Mouse (Mus musculus): Measurements from ENCODE around the gene 4921524J17Rik. TPM values are rescaled to one million over a fixed set of nuclear protein-coding genes. Genes with fewer than 3 reads are reported as not detected.

Gene 4921524J17Rik
- 46.5 and 48.6 TPM in 2 replicates for polyA plus RNA-seq (2015; fragmentation: Nextera tagmentation; extraction: Ambion mirVana)

DNA sequence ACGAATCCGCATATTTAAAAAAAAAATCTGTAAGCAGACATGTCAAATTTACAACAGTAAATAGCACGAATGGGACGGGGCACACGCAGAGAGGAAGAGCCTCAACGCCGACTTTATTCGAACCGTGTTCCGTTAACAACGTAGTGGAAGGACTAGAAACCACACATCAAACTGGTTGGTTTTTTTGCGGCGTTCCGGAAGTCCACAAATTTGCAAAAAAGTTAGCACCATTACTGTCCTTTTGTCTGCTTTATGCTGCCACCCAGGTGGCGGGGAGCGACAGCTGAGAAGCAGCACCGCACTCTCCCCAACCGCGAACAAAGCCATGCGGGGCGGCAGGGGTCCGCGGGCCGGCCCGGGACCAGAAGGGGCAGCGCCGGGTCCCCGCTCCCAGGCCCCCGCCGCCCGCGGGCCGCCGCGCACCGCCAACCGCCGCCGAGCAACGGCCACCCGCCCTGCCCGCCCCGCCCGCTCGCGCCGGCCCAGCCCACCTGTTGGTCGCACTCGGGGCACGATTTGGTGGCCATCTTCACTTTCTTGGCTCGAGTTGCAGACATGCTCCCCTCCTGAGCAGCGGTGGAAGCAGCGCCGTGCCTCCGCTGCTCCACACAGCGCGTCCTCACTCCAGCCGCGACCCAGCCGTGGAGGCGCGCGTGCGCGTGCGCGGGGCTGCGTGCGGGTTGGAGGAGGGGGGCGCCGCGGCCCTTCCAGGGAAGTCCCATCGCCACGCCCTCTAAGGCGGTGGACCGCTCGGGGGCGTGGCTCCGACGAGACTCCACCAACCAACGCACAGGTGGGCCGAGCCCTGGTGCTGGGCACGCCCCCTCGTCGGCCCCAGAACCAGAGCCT is at the start of gene 4921524J17Rik:
4921524J17Rik (minus strand) TSS at position 666 of the 849 bp plus-strand sequence.
- Histone ChIP-seq H3K4me1 (ENCODE audit: control insufficient read depth, insufficient read depth, low read length) (peaks cover 28% of the 10 kb centered on the region), H3K4me2 (ENCODE audit: low read length) (peak within 1 kb of the TSS; percentile 64), H3K9me3 (replicated peaks; ENCODE audit: control insufficient read depth, low read length, poor library complexity, severe bottlenecking) (no peaks in the 10 kb centered on the region), H3K27me3 (ENCODE audit: control insufficient read depth, insufficient read depth, low read depth, low read length) (no peaks in the 10 kb centered on the region), H3K36me3 (ENCODE audit: control insufficient read depth, insufficient read depth, low read length) (no peaks in the 10 kb centered on the region), H3K9ac (ENCODE audit: low read depth, low read length) (peak within 1 kb of the TSS; percentile 83), H3K4me3 (ENCODE audit: low read depth, low read length) (peak within 1 kb of the TSS; percentile 87), H3K27ac (ENCODE audit: low read length) (peak within 1 kb of the TSS; percentile 91)
- ATAC-seq, result peak; percentile 99
- WGBS, result under 1% methylated on average over 78 of the region's 85 CpGs

DNA sequence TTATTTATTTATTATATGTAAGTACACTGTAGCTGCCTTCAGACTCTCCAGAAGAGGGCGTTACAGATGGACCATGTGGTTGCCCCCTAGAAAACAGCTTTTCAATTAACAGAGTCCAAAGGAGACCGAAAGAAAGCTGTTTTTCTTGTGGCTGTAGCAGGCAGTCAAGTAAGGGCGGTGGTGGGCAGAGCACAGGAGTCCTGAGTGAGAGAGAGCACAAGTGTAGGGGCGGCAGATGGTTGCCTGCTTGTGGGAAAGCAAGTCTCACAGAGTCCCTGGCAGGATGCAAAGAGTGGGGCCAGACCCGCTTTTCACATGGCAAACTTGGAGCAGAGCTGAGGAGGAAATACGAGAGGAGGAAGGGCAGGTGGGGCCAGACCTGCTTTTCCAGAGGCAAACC is 49.8 kb upstream of the 4921524J17Rik start:
- Histone ChIP-seq H3K9me3 (replicated peaks; ENCODE audit: control insufficient read depth, low read length, poor library complexity, severe bottlenecking) (no peaks in the 10 kb centered on the region), H3K27me3 (ENCODE audit: control insufficient read depth, insufficient read depth, low read depth, low read length) (no peaks in the 10 kb centered on the region), H3K4me2 (ENCODE audit: low read length) (no peak overlapping the region), H3K4me1 (ENCODE audit: control insufficient read depth, insufficient read depth, low read length) (no peaks in the 10 kb centered on the region), H3K27ac (ENCODE audit: low read length) (no peak overlapping the region), H3K9ac (ENCODE audit: low read depth, low read length) (no peak overlapping the region), H3K36me3 (ENCODE audit: control insufficient read depth, insufficient read depth, low read length) (no peaks in the 10 kb centered on the region), H3K4me3 (ENCODE audit: low read depth, low read length) (no peak overlapping the region)
- WGBS, result 69% methylated on average over 6 of the region's 6 CpGs
- ATAC-seq, result no peak

DNA sequence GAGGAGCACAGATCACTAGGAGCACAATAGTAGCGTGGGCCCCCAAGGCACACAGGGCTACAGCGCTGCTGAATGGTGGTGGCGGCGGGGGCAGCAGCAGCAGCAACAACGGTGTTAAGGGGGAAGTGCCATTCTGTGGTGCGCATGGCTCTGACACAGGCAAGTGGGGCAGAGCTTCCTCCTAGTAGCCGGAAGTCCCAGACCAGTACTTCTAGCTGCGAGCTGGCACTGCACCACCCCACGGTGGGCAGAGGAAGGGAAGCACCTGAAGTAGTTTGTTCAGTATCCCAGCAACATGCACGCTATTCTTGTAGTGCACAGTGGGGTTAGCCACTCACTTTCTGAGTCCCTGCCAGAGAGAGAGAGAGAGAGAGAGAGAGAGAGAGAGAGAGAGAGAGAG is 49.3 kb upstream of the 4921524J17Rik start:
- Histone ChIP-seq H3K4me3 (ENCODE audit: low read depth, low read length) (no peak overlapping the region), H3K4me1 (ENCODE audit: control insufficient read depth, insufficient read depth, low read length) (no peaks in the 10 kb centered on the region), H3K4me2 (ENCODE audit: low read length) (peak overlapping the region; percentile 42), H3K27me3 (ENCODE audit: control insufficient read depth, insufficient read depth, low read depth, low read length) (no peaks in the 10 kb centered on the region), H3K27ac (ENCODE audit: low read length) (no peak overlapping the region), H3K9me3 (replicated peaks; ENCODE audit: control insufficient read depth, low read length, poor library complexity, severe bottlenecking) (no peaks in the 10 kb centered on the region), H3K36me3 (ENCODE audit: control insufficient read depth, insufficient read depth, low read length) (no peaks in the 10 kb centered on the region), H3K9ac (ENCODE audit: low read depth, low read length) (peak overlapping the region; percentile 11; the same call in 1 of the 2 replicates)
- peak; percentile 70; the same call in 1 of the 2 replicates for ATAC-seq
- 29% methylated on average over 10 of the region's 10 CpGs for WGBS

DNA sequence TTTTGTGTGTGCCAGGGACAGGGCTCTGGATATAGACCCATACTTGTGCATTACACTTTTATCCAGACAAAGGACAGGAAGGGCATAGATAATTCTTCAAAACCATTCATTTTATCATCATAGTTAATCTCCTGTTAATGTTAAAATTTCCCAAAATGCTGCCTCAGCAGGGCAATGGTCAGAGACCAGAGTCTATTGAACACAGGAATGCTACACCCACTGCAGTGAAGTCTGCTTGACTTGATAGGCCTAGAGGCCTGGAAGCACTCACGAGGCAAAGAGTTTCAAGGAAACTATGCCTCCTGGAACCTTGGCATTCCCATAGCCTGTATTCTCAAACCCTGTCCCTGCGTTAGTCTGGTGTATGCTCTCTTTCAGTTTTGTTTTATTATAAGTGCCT is 47.1 kb upstream of the 4921524J17Rik start:
- no peaks in the 10 kb centered on the region for H3K36me3 ChIP-seq (ENCODE audit: control insufficient read depth, insufficient read depth, low read length)
- no peak overlapping the region for H3K4me2 ChIP-seq (ENCODE audit: low read length)
- H3K4me3 ChIP-seq (ENCODE audit: low read depth, low read length), result no peak overlapping the region
- H3K9me3 ChIP-seq (replicated peaks; ENCODE audit: control insufficient read depth, low read length, poor library complexity, severe bottlenecking), result no peaks in the 10 kb centered on the region
- ATAC-seq, result no peak
- no peaks in the 10 kb centered on the region for H3K4me1 ChIP-seq (ENCODE audit: control insufficient read depth, insufficient read depth, low read length)
- H3K27ac ChIP-seq (ENCODE audit: low read length), result no peak overlapping the region
- H3K9ac ChIP-seq (ENCODE audit: low read depth, low read length), result no peak overlapping the region
- no peaks in the 10 kb centered on the region for H3K27me3 ChIP-seq (ENCODE audit: control insufficient read depth, insufficient read depth, low read depth, low read length)
- WGBS, result 88% methylated on average over 2 of the region's 2 CpGs

DNA sequence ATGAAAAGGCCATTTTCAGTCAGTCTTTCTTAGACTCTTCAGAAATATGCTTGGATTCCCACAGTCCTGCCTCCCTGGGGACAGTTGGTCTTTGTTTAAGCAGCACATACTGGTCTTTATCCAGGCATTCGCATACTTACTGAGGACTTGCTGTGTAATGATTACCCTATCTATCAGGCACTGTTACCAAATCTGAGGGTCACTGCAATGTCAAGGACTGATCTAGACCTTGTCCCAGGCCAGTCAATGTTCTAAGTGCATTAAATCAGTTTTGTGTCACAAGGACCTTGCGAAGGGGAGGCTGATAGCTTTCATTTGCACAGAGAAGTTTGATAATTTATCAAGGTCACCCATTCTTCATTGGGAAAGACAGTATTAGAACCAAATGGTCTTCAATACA is 45.8 kb upstream of the 4921524J17Rik start:
- ATAC-seq, result no peak
- Histone ChIP-seq H3K4me3 (ENCODE audit: low read depth, low read length) (no peak overlapping the region), H3K27ac (ENCODE audit: low read length) (no peak overlapping the region), H3K4me2 (ENCODE audit: low read length) (no peak overlapping the region), H3K4me1 (ENCODE audit: control insufficient read depth, insufficient read depth, low read length) (no peaks in the 10 kb centered on the region), H3K9me3 (replicated peaks; ENCODE audit: control insufficient read depth, low read length, poor library complexity, severe bottlenecking) (no peaks in the 10 kb centered on the region), H3K9ac (ENCODE audit: low read depth, low read length) (no peak overlapping the region), H3K27me3 (ENCODE audit: control insufficient read depth, insufficient read depth, low read depth, low read length) (no peaks in the 10 kb centered on the region), H3K36me3 (ENCODE audit: control insufficient read depth, insufficient read depth, low read length) (no peaks in the 10 kb centered on the region)
- 87% methylated on average over 2 of the region's 2 CpGs for WGBS

DNA sequence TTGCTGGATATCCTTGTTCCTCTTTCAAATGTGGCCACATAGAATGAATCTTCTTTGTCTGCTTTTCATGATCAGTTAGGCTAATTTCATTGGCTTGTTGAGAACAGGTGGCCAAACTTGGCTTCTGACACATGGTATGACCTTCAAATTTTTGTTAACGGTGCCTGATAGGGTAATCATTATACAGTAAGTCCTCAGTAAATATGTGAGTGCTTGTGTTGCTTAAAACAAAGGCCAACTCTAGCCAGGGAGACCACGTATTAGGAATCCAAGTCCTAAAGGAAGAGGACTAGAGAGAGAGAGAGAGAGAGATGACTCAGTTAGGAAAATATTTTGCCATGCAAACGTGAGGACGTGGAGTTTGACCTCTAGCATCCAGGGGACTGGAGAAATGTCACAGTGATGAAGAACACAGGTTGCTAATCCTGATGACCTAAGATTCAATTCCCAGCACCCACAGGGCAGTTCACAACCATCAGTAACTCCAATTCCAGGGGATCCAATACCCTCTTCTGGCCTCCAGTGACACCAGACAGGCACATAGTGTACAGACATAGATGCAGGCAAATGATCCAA is 44.4 kb upstream of the 4921524J17Rik start:
- Histone ChIP-seq H3K9me3 (replicated peaks; ENCODE audit: control insufficient read depth, low read length, poor library complexity, severe bottlenecking) (no peaks in the 10 kb centered on the region), H3K9ac (ENCODE audit: low read depth, low read length) (no peak overlapping the region), H3K27me3 (ENCODE audit: control insufficient read depth, insufficient read depth, low read depth, low read length) (no peaks in the 10 kb centered on the region), H3K4me3 (ENCODE audit: low read depth, low read length) (no peak overlapping the region), H3K4me1 (ENCODE audit: control insufficient read depth, insufficient read depth, low read length) (no peaks in the 10 kb centered on the region), H3K36me3 (ENCODE audit: control insufficient read depth, insufficient read depth, low read length) (no peaks in the 10 kb centered on the region), H3K27ac (ENCODE audit: low read length) (no peak overlapping the region), H3K4me2 (ENCODE audit: low read length) (no peak overlapping the region)
- no peak for ATAC-seq
- WGBS, result 85% methylated on average over 4 of the region's 4 CpGs

DNA sequence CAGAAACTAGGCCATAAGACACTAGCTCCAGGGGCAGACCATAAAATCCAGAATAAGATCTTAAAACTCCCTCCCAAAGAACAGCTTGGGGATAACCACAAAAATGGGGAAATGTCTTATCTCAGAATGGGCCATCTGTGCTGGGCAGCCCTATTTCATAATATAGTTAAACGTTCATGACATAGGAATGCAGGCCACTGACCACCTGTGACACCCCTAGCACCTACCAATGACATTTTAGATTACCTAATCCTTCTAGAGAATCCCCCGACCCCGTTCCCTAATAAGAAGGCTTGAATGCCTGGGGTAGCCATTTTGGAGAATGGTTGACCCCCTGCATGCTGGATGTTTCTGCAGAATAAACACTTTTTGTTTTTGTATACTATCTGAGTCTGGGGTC is 42.3 kb upstream of the 4921524J17Rik start:
- no peaks in the 10 kb centered on the region for H3K36me3 ChIP-seq (ENCODE audit: control insufficient read depth, insufficient read depth, low read length)
- no peak overlapping the region for H3K9ac ChIP-seq (ENCODE audit: low read depth, low read length)
- 95% methylated on average over 3 of the region's 3 CpGs for WGBS
- H3K27me3 ChIP-seq (ENCODE audit: control insufficient read depth, insufficient read depth, low read depth, low read length), result no peaks in the 10 kb centered on the region
- H3K4me2 ChIP-seq (ENCODE audit: low read length), result no peak overlapping the region
- H3K27ac ChIP-seq (ENCODE audit: low read length), result no peak overlapping the region
- no peaks in the 10 kb centered on the region for H3K4me1 ChIP-seq (ENCODE audit: control insufficient read depth, insufficient read depth, low read length)
- no peaks in the 10 kb centered on the region for H3K9me3 ChIP-seq (replicated peaks; ENCODE audit: control insufficient read depth, low read length, poor library complexity, severe bottlenecking)
- ATAC-seq, result no peak
- H3K4me3 ChIP-seq (ENCODE audit: low read depth, low read length), result no peak overlapping the region

DNA sequence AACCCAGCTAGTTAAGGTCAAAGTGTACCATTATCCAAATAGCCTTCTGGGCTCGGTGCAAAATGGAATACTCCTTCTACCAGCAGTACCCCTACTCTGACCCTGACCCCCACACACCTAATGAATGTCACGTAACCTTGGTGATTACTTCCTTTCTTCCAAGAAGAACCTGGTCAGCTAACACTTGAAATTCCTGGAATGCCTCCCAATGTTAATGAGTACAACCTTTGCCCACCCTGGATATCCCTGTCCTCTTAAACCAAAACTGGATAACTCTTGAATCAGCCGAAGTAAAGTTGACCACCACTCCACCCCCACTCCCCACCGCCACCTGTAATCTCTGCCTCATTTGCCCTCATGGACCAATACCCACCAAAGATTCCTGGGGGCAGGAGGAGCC is 40.6 kb upstream of the 4921524J17Rik start:
- no peak for ATAC-seq
- 84% methylated on average over 4 of the region's 4 CpGs for WGBS
- H3K9me3 ChIP-seq (replicated peaks; ENCODE audit: control insufficient read depth, low read length, poor library complexity, severe bottlenecking), result no peaks in the 10 kb centered on the region
- H3K4me1 ChIP-seq (ENCODE audit: control insufficient read depth, insufficient read depth, low read length), result no peaks in the 10 kb centered on the region
- H3K4me2 ChIP-seq (ENCODE audit: low read length), result no peak overlapping the region
- no peaks in the 10 kb centered on the region for H3K36me3 ChIP-seq (ENCODE audit: control insufficient read depth, insufficient read depth, low read length)
- no peak overlapping the region for H3K27ac ChIP-seq (ENCODE audit: low read length)
- H3K4me3 ChIP-seq (ENCODE audit: low read depth, low read length), result no peak overlapping the region
- H3K27me3 ChIP-seq (ENCODE audit: control insufficient read depth, insufficient read depth, low read depth, low read length), result no peaks in the 10 kb centered on the region
- H3K9ac ChIP-seq (ENCODE audit: low read depth, low read length), result no peak overlapping the region

DNA sequence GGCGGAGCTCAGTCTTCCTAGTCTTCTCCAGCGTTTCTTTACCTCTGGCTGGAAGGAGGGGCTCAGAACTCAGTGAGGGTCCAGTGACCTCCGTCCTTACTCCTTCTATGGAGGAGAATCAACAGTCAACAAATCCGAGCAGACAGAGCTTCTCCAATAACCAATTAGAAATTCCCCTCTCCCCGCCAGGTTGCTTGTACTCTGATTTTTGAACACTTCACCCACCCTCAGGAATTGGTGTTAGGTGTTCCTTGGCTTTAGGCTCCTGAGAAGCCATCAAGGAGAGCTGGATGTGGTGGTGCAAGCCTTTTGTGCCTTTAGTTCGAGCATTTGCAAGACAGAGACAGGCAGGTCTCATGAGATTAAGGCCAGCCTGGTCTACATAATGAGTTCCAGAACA is 40.2 kb upstream of the 4921524J17Rik start:
- WGBS, result 76% methylated on average over 6 of the region's 6 CpGs
- no peak for ATAC-seq
- H3K36me3 ChIP-seq (ENCODE audit: control insufficient read depth, insufficient read depth, low read length), result no peaks in the 10 kb centered on the region
- H3K27ac ChIP-seq (ENCODE audit: low read length), result no peak overlapping the region
- H3K4me1 ChIP-seq (ENCODE audit: control insufficient read depth, insufficient read depth, low read length), result no peaks in the 10 kb centered on the region
- no peaks in the 10 kb centered on the region for H3K27me3 ChIP-seq (ENCODE audit: control insufficient read depth, insufficient read depth, low read depth, low read length)
- H3K4me2 ChIP-seq (ENCODE audit: low read length), result no peak overlapping the region
- no peak overlapping the region for H3K9ac ChIP-seq (ENCODE audit: low read depth, low read length)
- H3K9me3 ChIP-seq (replicated peaks; ENCODE audit: control insufficient read depth, low read length, poor library complexity, severe bottlenecking), result no peaks in the 10 kb centered on the region
- no peak overlapping the region for H3K4me3 ChIP-seq (ENCODE audit: low read depth, low read length)
